Mouse (Mus musculus) gastrocnemius, postnatal 25 days (tissue): ENCODE results near the gene D2hgdh. TPM values are rescaled to one million over a fixed set of nuclear protein-coding genes. Genes with fewer than 3 reads are reported as not detected.

ENCODE experiments used
- total RNA-seq, 2 experiments: library from RNA; stranded (reverse); gene quantifications; 1 replicate in 1 of 2; 2 replicates in 1 of 2; pipeline ENCODE4 v1.2.3; 2021

D2hgdh gene
- total RNA-seq, 2 experiments from 2014 or later, result 18.4 to 23.1 TPM

Other genes starting within 250 kb of the D2hgdh start
- gene Stk25, start 166.2 kb upstream of the D2hgdh start, total RNA-seq, result 10 to 100 TPM; 79.2 to 82.7 TPM
- gene Bok, start 139.2 kb upstream of the D2hgdh start, total RNA-seq, result 1 to 10 TPM in 1 of 2 experiments, under 1 TPM in 1; 0.90 to 1.5 TPM
- 10 to 100 TPM; 24.4 to 26.3 TPM for gene Atg4b, start 73.4 kb upstream of the D2hgdh start, total RNA-seq
- gene Thap4, start 70.0 kb upstream of the D2hgdh start, total RNA-seq, result 10 to 100 TPM; 61.0 to 63.9 TPM
- 10 to 100 TPM; 15.7 to 16.4 TPM for gene Dtymk, start 23.0 kb upstream of the D2hgdh start, total RNA-seq
- 1 to 10 TPM; 3.1 TPM for gene Ing5, start 20.9 kb upstream of the D2hgdh start, total RNA-seq
- not detected for gene Gal3st2, start 36.4 kb downstream of the D2hgdh start, total RNA-seq
- gene Gal3st2b, start 93.4 kb downstream of the D2hgdh start, total RNA-seq, result not detected
- under 1 TPM in 1 of 2 experiments, not detected in 1; 0.05 TPM for gene Gal3st2c, start 165.6 kb downstream of the D2hgdh start, total RNA-seq
- gene Neu4, start 195.5 kb downstream of the D2hgdh start, total RNA-seq, result not detected
- under 1 TPM in 1 of 2 experiments, not detected in 1; 0.13 TPM for gene Pdcd1, start 227.6 kb downstream of the D2hgdh start, total RNA-seq